Mouse (Mus musculus): Measurements from ENCODE around the gene Pcbp2.
A peak's percentile ranks its signal among the peaks of the same experiment; 100 is the strongest.

Gene Pcbp2

GRCm38 (mm10) chr15:102470183-102470604 is at the start of gene Pcbp2:
TSS of gene Pcbp2 (plus strand) at chr15:102470539.
- peak; percentile 98 for DNase-seq (ENCODE audit: low read depth, low spot score)

GRCm38 (mm10) chr15:102420986-102421385 is 49.4 kb upstream of the Pcbp2 start:
- no peak for DNase-seq (ENCODE audit: low read depth, low spot score)

GRCm38 (mm10) chr15:102421437-102421836 is 48.9 kb upstream of the Pcbp2 start:
- peak; percentile 80 for DNase-seq (ENCODE audit: low read depth, low spot score)

GRCm38 (mm10) chr15:102423602-102424240 is 46.6 kb upstream of the Pcbp2 start:
- DNase-seq (ENCODE audit: low read depth, low spot score), result no peak

- no peak for DNase-seq (ENCODE audit: low read depth, low spot score)
These were observed 45.7 kb upstream of the Pcbp2 start for GRCm38 (mm10) chr15:102424657-102425056.

- peak; percentile 72 for DNase-seq (ENCODE audit: low read depth, low spot score)
These were observed 43.4 kb upstream of the Pcbp2 start for GRCm38 (mm10) chr15:102426963-102427362.

- no peak for DNase-seq (ENCODE audit: low read depth, low spot score)
These were observed 38.3 kb upstream of the Pcbp2 start for GRCm38 (mm10) chr15:102432046-102432445.

- DNase-seq (ENCODE audit: low read depth, low spot score), result no peak
These were observed 37.2 kb upstream of the Pcbp2 start for GRCm38 (mm10) chr15:102433173-102433572.

- peak; percentile 85 for DNase-seq (ENCODE audit: low read depth, low spot score)
These were observed 27.8 kb upstream of the Pcbp2 start for GRCm38 (mm10) chr15:102442490-102442889.

GRCm38 (mm10) chr15:102445146-102445545 is 25.2 kb upstream of the Pcbp2 start, which contains the start of gene Amhr2:
TSS of gene Amhr2 (plus strand) at chr15:102445367.
- no peak for DNase-seq (ENCODE audit: low read depth, low spot score)

GRCm38 (mm10) chr15:102446448-102446847 is 23.9 kb upstream of the Pcbp2 start:
- no peak for DNase-seq (ENCODE audit: low read depth, low spot score)

- DNase-seq (ENCODE audit: low read depth, low spot score), result no peak
These were observed 21.0 kb upstream of the Pcbp2 start for GRCm38 (mm10) chr15:102449366-102449765.

- peak; percentile 73 for DNase-seq (ENCODE audit: low read depth, low spot score)
These were observed 19.4 kb upstream of the Pcbp2 start for GRCm38 (mm10) chr15:102450928-102451327.

GRCm38 (mm10) chr15:102451666-102452430 is 18.5 kb upstream of the Pcbp2 start:
- peak; percentile 67 for DNase-seq (ENCODE audit: low read depth, low spot score)

GRCm38 (mm10) chr15:102455993-102456392 is 14.3 kb upstream of the Pcbp2 start:
- peak; percentile 88 for DNase-seq (ENCODE audit: low read depth, low spot score)

GRCm38 (mm10) chr15:102458050-102458736 is 12.1 kb upstream of the Pcbp2 start:
- no peak for DNase-seq (ENCODE audit: low read depth, low spot score)

GRCm38 (mm10) chr15:102458904-102459317 is 11.4 kb upstream of the Pcbp2 start, which contains the start of gene Prr13:
TSS of gene Prr13 (plus strand) at chr15:102459028.
- DNase-seq (ENCODE audit: low read depth, low spot score), result peak; percentile 98

- DNase-seq (ENCODE audit: low read depth, low spot score), result peak; percentile 50
These were observed 11.0 kb upstream of the Pcbp2 start for GRCm38 (mm10) chr15:102459381-102459780.

- DNase-seq (ENCODE audit: low read depth, low spot score), result peak; percentile 46
These were observed 10.5 kb upstream of the Pcbp2 start for GRCm38 (mm10) chr15:102459847-102460246.

- no peak for DNase-seq (ENCODE audit: low read depth, low spot score)
These were observed 9.9 kb upstream of the Pcbp2 start for GRCm38 (mm10) chr15:102460409-102460808.

- DNase-seq (ENCODE audit: low read depth, low spot score), result peak; percentile 64
These were observed 9.4 kb upstream of the Pcbp2 start for GRCm38 (mm10) chr15:102460971-102461370.

- peak; percentile 66 for DNase-seq (ENCODE audit: low read depth, low spot score)
These were observed 8.8 kb upstream of the Pcbp2 start for GRCm38 (mm10) chr15:102461430-102462075.
